Mouse (Mus musculus) heart, postnatal 25 days (tissue): ENCODE measurements around the gene Stk24. TPM values are rescaled to one million over a fixed set of nuclear protein-coding genes. Genes with fewer than 3 reads are reported as not detected.

ENCODE experiments used
- DNase-seq: peaks from one replicate; pipeline ENCODE4 v3.0.0; 2022; ENCODE audit warnings: low spot score
- intact Hi-C: fragments of 180-260 bp; cut with DNase I; formaldehyde crosslinking; loops from one replicate; pipeline ENCODE4 v1.15.1; 2025
- total RNA-seq, 2 experiments: library from RNA; stranded (reverse); gene quantifications; 2 replicates each; pipeline ENCODE4 v1.2.3; 2021

Gene Stk24
- total RNA-seq, 2 experiments from 2014 or later = 67.1 to 78.4 TPM

GRCm38 (mm10) chr14:121355732-121356131 is 24.1 kb downstream of the Stk24 start:
- intact Hi-C loops = no loop called here
- DNase-seq = no peak

GRCm38 (mm10) chr14:121353648-121354377 is 26.0 kb downstream of the Stk24 start:
- intact Hi-C loops = no loop called here
- DNase-seq = no peak

- DNase-seq = no peak
- intact Hi-C loops = no loop called here
These were observed 27.1 kb downstream of the Stk24 start for GRCm38 (mm10) chr14:121352744-121353143.

GRCm38 (mm10) chr14:121351737-121352136 is 28.1 kb downstream of the Stk24 start:
- intact Hi-C loops = no loop called here
- no peak for DNase-seq

DNA sequence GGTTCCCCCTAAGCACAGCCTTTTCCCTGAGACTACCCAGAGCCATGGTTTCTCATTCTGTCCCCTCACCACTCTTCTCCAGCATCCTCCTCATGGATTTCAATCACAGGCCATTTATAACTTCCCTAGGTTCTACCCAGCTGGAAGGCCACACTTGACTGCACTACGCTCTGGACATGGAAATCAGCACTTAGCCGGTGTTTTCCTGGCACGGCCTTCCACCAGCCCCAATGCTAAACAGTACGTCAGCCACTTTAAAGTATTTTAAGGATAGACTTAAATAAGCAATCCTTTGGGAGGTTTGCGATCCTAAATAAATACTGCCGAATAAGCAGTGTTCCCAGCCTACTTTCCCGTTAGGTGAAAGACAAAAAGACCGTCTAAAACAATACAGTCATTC is 29.8 kb downstream of the Stk24 start:
- intact Hi-C loops = no loop called here
- DNase-seq = no peak

DNA sequence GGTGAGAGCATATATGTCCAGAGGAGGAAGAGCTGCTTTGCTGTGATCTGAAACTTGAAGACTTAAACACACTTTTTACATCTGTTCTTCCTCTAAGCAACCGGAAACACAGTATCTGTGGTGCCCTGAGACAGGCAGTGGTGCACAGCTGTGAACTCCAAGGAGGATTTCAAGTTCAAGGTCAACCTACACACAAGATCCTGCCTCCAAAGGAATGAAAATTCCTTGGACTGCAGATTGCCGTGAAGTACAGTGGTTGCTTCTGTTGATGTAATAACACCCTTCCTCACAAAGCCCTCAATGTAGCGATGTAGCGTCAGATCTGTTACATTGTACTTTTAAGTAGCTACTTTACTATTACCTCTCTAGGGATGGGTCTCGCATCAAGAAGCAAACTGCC is 30.5 kb downstream of the Stk24 start:
- intact Hi-C loops = loop anchor here (2.0 kb wide), 1 partner anchor 30 kb away; no protein-coding TSS in a partner anchor
- DNase-seq = no peak

- DNase-seq = no peak
- intact Hi-C loops = loop anchor here (2.0 kb wide), 1 partner anchor 31 kb away; no protein-coding TSS in a partner anchor
These were observed 31.6 kb downstream of the Stk24 start for GRCm38 (mm10) chr14:121348256-121348655.

GRCm38 (mm10) chr14:121347134-121347533 is 32.7 kb downstream of the Stk24 start:
- intact Hi-C loops = no loop called here
- no peak for DNase-seq

GRCm38 (mm10) chr14:121346654-121347053 is 33.2 kb downstream of the Stk24 start:
- intact Hi-C loops = no loop called here
- DNase-seq = no peak

DNA sequence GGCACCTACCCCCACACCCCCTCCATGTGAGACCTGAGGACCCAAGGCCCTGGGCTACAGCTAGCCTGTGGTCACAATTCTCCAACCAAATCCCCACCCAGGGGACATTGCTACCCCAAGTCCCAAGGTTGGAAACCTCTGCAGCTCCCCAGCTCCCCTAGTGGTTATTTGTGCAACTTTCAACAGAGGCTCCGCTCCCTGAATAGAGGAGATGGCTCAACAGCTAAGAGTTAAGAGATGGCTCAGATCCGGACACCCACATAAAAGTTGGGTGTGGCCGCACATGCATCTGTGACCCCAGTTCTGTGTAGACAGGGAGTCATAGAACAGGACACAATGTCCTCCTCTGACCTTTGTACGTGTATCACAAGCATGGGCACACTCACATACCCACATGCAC is 33.8 kb downstream of the Stk24 start:
- DNase-seq = no peak
- intact Hi-C loops = no loop called here

GRCm38 (mm10) chr14:121344928-121345327 is 34.9 kb downstream of the Stk24 start:
- intact Hi-C loops = no loop called here
- no peak for DNase-seq

- no peak for DNase-seq
- intact Hi-C loops = no loop called here
These were observed 36.9 kb downstream of the Stk24 start for GRCm38 (mm10) chr14:121342885-121343284.

DNA sequence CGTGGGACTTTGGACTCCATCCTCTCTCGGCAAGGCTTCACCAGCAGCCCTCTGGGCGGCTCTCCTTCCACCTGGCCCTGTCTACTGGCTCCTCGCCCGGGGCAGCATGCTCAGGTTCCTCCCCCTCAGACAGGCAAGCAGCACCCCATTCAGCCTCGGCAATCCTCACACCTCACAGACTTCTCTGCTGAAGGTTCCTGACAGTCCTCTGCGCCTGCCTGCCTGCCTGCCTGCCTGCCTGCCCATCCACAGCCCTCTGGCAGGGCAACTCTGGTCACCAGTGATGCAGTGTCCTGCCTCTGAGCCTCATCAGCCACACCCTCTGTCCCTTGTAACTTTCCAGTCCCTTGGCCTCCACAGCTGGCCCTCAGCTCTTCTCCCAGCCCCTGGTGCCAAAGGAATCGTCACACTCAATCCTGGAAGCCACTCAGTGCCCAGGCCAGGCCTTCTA is 39.8 kb downstream of the Stk24 start:
- intact Hi-C loops = no loop called here
- peak; percentile 47 for DNase-seq

- DNase-seq = no peak
- intact Hi-C loops = no loop called here
These were observed 40.8 kb downstream of the Stk24 start for GRCm38 (mm10) chr14:121338819-121339573.

DNA sequence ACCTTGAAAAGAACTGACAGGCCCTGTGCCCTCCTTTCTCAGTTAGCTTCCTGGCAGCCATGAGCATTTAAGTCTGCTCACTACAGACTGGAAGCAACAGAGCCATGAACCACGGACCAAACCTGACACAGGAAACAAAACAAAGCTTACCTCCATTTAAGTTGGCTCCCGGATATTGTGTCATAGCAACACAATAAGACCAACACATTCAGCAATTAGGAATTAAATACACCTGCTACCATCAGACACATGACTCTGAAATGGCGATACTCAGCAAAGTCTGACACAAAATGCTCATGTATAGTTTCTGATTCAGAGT is 49.8 kb downstream of the Stk24 start:
- no peak for DNase-seq
- intact Hi-C loops = no loop called here

- intact Hi-C loops = no loop called here
These were observed 50.3 kb downstream of the Stk24 start for GRCm38 (mm10) chr14:121329401-121330089.

DNA sequence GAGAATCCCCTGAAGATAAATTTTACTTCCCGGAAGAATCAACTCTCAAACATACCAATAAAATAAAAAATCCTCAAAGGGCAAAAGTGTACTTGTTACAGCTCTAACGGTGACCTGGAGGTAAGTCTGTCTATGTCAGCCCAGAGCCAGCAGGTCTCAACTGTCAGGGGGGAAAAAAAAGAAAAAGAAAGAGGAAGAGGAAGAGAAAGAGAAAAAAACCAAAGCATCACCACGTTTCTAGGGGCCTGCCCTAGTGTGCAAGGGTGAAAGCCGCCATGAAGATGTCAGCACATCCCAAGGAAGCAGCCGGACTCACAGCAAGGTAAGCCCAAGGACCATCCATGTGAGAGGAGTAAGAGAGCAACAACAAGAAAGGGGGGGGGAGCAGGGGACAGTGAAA is 50.9 kb downstream of the Stk24 start:
- no peak for DNase-seq
- intact Hi-C loops = no loop called here

More at GRCm38 (mm10) chr14:121329401-121330089, 50.3 kb downstream of the Stk24 start:
- no peak for DNase-seq

DNA sequence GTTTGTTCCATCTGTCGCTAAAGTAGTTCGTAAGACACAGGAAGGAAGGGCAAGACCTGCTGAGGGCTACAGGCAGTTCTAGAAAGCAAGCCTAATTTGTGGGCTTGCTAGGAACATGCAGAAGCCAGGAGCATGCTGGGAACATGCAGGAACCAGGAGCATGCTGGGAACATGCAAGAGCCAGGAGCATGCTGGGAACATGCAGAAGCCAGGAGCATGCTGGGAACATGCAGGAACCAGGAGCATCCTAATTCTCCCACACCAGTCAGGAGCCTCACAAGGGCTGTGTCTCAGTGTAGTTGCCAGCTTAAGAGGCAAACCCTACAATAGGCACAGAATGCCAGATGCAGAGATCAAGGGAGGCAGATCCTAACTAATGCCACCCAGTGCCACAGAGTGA is 53.4 kb downstream of the Stk24 start:
- intact Hi-C loops = no loop called here
- DNase-seq = no peak

GRCm38 (mm10) chr14:121324521-121325330 is 55.1 kb downstream of the Stk24 start:
- DNase-seq = no peak
- intact Hi-C loops = no loop called here

DNA sequence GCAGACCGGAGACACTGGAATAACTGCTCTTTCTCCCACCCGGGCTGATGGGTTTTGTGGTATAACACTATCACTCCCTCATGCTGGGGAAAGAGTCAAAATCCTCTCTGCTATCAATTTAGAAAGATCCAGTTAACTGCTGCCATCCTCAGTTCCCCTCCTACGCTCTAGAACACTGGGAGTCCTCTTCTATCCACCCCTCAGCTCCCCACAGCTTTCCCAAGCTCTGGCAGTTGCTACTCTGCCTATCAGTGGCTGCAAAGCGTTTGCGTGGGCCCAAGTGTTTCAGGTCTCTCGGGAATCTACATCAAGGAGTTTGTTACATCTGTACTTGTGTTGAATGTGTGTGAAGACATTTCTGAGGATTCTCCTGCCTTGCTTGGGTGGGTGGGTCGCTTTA is 57.2 kb downstream of the Stk24 start:
- intact Hi-C loops = no loop called here
- DNase-seq = no peak
